Mouse (Mus musculus): ENCODE measurements at regions not wholly inside any gene's neighbourhood (a gene's known extent, or its start where the extent isn't known, plus 50 kb on each side); places are given as distances from the start of the nearest gene placed in this dataset.

DNA sequence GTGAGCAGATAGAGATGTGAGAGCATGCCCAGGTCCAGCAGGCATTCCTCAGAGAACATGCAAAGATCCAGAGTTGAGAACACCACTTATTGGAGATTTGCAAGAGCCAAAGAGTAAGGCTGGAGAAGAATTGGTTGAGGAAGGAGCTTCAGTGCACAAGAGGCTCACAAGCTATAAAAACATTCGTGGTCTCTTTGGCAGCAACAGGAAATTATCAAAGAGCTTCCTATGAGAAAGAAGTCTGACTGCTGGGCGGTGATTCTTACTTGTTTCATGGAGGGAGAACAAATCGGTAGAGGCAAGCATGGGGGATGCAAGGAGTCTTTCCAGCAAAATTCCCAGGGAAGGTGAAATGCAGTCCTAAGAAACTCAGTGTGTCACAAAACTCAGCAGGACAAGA lies 83.0 kb upstream of the Dph5 start:
- no peak for ATAC-seq (replicated peaks in 1 of 2; ENCODE audit: insufficient read depth in 1 of 2, low FRiP score in 2 of 2, low TSS enrichment in 1 of 2, low read depth in 1 of 2, poor library complexity in 2 of 2, severe bottlenecking in 2 of 2)

DNA sequence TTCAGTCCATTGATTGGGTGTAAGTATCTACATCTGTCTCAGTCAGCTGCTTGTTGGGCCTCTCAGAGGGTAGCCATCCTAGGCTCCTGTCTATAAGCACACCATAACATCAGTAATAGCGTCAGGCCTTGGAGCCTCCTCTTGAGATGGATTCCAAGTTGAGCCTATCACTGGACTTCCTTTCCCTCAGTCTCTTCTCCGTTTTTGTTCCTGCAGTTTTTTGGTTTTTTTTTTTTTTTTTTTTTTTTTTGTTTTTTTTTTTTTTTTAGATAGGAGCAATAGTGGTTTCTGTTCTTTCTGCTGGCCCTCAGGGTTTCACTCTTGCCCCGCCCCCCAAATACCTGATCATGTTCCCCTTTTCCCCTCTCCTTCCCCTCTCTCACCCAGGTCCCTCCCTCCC lies 80.6 kb upstream of the Dph5 start:
- ATAC-seq (replicated peaks in 1 of 2; ENCODE audit: insufficient read depth in 1 of 2, low FRiP score in 2 of 2, low TSS enrichment in 1 of 2, low read depth in 1 of 2, poor library complexity in 2 of 2, severe bottlenecking in 2 of 2), result no peak

DNA sequence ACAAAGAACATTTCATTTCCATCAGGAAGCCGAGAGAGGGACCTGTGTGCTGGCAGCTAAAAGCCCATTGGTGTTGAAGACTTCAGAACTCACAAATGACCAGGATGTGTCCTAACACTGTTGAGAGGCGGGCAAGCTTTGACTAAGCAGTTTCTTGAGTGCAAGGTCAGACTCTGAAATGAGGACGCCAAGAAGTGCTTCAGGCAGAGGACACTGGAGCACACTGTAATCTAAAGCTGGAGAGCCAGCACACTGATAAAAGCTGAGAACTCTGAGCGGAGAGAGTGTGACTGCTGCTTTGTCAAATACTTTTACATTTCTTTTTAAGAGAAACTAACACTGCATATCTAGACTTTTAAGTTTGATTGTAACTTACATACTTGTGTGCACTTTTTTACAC lies 72.5 kb upstream of the Dph5 start:
- ATAC-seq (replicated peaks in 1 of 2; ENCODE audit: insufficient read depth in 1 of 2, low FRiP score in 2 of 2, low TSS enrichment in 1 of 2, low read depth in 1 of 2, poor library complexity in 2 of 2, severe bottlenecking in 2 of 2), result peak; percentile 1 to 8; a peak in 1 of 4 replicates

DNA sequence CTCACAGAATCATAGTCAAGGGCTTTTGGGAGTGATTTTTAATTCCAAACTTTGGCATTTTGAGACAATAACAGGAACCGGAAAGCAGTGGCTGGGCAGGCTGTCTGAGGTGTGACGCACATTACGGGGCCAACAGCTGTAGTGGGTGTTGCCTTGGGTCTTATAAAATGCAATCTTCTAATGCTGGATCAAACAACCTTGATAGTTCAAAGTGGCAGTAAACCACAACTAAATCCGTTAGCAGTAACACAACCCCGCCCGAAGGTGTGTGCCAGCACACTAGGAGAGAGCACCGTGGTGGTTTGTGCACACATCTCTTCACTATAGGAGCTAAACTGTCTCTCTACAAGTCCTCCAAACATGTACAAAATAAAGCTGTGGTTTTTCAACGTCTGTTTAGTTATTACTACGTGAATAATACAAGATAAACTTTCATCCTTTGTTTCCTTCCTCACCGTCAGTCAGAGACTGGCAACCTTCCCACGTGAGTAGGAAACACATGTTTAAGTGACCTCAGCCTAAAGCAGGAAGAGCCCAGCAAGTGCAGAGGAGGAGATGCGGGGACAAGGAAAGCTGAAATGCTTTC lies 72.0 kb upstream of the Dph5 start:
- peak; percentile 66 to 78 for ATAC-seq (replicated peaks in 1 of 2; ENCODE audit: insufficient read depth in 1 of 2, low FRiP score in 2 of 2, low TSS enrichment in 1 of 2, low read depth in 1 of 2, poor library complexity in 2 of 2, severe bottlenecking in 2 of 2)

DNA sequence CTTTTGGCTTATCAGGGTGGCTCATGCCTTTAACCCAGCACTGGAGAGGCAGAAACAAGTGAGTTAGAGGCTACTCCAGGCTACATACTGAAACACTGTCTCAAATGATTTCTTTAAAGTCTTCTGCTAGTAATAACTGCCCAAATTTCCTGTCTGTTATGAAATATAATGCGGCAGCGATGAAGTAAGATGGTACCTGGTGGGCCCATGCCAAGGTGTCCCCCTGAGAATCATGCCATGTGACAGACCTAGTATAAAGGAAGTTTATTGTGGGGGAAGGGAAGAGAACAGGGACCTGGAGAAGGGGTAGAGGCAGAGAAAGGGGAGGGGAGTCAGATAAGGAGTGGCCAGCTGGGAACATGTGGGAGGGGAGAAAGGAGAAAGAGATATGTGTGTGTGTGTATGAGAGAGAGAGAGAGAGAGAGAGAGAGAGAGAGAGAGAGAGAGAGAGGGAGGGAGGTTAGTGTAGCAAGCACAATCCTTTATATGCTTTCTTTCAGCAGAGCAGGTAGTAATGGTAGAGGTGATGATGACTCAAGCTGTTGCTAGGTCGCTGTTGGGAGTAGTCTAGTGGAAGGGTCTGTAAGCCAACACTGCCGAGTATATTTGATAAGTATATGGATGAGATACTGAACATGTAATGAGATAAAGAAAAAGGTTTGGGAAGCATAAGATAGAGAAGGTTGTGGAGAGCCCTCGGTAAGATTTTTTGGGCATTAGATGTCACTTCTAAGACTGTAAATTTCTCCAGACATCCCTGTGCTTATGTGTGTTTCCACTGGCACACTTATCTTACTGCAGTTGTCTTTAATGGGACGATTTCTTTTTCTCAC lies 71.1 kb upstream of the Dph5 start:
- ATAC-seq (replicated peaks in 1 of 2; ENCODE audit: insufficient read depth in 1 of 2, low FRiP score in 2 of 2, low TSS enrichment in 1 of 2, low read depth in 1 of 2, poor library complexity in 2 of 2, severe bottlenecking in 2 of 2), result no peak

DNA sequence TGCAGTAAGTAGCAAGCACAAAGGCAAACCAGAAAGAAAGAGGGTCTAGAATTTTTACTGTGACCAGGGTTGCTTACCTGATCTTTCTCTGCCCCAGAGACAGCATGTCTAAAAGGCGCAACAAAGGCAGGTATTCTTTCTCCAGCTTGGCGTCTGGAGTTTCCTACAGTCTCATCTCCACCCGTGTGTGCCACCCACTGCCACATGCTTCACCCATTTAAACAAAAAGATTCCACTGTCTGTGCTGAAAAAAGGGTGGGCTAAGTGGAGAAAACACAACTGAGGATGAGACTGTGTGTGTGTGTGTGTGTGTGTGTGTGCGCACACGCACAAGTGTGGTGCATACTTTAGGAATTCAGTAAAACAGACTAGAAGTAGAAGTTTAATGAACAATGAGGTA lies 69.9 kb upstream of the Dph5 start:
- ATAC-seq (replicated peaks in 1 of 2; ENCODE audit: insufficient read depth in 1 of 2, low FRiP score in 2 of 2, low TSS enrichment in 1 of 2, low read depth in 1 of 2, poor library complexity in 2 of 2, severe bottlenecking in 2 of 2), result no peak

DNA sequence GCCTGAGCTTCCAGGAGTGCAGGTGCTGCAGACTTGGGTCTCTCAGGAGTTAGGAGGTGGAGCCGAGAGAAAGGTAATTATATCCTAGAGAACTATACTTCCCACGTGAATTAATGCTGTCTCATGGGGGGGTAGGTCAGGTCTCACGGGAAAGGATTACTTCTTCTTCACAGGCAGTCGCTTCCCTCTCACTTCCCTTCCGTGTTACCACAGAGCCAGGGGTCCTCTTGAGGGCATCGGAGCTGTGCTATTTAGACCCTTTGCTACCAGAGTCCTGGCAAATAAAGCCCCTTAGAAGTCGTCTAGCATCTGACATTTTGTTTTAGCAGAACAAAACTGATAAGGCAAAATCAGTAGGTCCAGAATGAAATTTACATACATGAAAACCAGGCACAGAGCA lies 68.9 kb upstream of the Dph5 start:
- ATAC-seq (replicated peaks in 1 of 2; ENCODE audit: insufficient read depth in 1 of 2, low FRiP score in 2 of 2, low TSS enrichment in 1 of 2, low read depth in 1 of 2, poor library complexity in 2 of 2, severe bottlenecking in 2 of 2), result no peak

DNA sequence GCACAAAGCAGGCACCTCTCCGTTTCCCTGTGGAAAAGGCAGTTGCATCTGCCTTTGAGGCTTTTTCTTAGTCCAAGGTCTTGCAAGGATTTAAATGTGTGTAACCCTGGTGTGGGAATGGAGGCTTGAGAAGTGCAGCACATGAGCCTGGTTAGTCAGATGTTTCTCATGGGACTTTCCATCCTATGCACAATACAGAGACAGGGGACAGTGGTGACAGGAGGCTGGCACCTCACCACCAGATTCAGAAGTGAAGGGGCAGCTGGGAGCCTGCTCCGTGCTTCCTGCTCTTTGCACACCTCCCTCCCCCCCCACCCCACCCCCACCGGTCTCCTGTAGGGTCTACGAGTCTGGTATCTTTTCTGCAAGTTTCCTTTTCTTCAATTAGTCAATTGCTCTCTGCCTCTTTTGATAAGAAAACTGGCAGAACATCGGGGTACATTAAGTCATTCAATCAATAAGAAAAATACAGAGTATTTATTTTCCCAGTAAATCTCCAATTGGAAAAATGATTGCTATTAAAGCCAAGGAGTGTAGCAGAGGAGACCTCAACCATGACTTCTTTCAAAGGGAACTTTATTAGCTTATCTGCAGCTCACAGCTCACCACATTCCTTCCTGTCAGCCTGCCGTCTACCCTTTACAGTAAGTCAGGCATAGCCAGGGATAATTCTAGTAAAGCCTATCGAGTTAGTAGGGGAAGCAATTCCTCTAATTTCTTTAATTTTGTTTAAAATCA lies 68.1 kb upstream of the Dph5 start:
- ATAC-seq (replicated peaks in 1 of 2; ENCODE audit: insufficient read depth in 1 of 2, low FRiP score in 2 of 2, low TSS enrichment in 1 of 2, low read depth in 1 of 2, poor library complexity in 2 of 2, severe bottlenecking in 2 of 2), result peak; percentile 47 to 50

DNA sequence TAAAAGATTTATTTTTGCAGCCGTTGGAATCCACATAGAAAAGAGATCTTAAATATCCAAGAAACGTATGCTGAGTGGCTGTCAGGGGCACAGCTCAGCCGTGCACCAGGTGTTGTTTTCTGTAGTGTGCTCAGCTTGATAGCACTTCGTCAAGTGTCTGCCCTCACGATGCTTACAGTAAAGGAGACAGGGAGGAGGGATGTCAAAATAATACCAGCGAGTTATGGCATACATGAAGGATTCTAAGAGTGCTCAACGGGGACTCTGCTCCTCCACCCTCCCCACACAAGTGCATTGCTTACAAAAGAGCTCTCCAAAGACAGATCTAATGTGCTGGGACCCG lies 67.5 kb upstream of the Dph5 start:
- peak in 1 of 2 experiments; percentile 3; a peak in 1 of 4 replicates for ATAC-seq (replicated peaks in 1 of 2; ENCODE audit: insufficient read depth in 1 of 2, low FRiP score in 2 of 2, low TSS enrichment in 1 of 2, low read depth in 1 of 2, poor library complexity in 2 of 2, severe bottlenecking in 2 of 2)

DNA sequence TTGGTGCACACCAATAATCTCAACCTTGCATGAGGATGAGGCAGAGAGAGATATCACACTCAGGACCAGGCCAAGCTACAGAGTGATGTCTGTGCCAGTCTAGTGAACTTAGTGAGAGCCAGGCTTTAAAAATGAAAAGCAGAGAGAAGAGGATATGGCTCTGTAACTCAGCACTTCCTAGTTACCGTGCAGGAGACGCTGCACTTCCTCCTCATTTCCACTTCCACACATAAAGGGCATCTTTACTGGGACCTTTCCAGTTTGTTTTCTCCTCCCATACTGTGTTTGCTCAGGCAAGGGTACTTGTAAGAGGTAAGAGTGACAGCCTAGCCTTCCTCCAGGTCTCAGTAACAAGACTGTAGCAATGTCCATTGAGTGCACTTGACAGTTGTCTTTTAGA lies 66.0 kb upstream of the Dph5 start:
- no peak for ATAC-seq (replicated peaks in 1 of 2; ENCODE audit: insufficient read depth in 1 of 2, low FRiP score in 2 of 2, low TSS enrichment in 1 of 2, low read depth in 1 of 2, poor library complexity in 2 of 2, severe bottlenecking in 2 of 2)

DNA sequence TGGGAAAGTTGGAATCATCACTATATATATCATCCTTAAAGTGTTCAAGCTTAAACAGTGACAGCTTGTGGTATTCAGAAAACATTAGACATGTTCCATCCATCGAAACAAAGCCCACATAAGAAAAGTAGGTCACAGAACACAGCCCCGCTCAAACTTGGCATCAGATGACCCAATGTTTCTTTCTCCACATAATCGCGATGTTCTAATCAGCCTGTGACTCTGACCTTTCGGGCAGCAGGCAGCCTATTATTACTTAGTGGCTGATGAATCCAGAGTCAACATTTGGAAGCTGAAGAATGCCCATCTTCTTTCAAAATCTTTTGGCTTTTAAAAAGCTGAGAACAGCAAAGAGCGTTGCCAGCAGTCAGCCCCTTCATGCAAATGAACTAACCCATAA lies 65.1 kb upstream of the Dph5 start:
- ATAC-seq (replicated peaks in 1 of 2; ENCODE audit: insufficient read depth in 1 of 2, low FRiP score in 2 of 2, low TSS enrichment in 1 of 2, low read depth in 1 of 2, poor library complexity in 2 of 2, severe bottlenecking in 2 of 2), result no peak

DNA sequence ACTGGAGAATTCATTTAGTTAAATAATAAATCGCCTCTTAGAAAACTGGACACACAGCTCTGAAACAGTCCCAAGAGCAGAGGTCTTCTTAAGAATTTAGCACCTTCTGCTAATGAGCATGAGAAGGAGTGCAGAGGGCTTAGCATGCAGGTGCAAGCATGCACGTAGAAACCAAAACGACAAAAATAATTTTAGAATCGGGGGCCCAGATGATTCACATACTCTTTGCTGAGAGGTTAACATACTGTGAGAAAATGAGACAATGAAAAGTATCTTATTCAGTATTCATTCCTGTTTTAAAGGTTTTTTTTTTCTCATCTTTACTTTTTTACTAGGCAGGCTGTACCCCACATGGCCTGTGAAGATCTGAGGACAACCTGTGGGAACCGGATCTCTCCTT lies 63.9 kb upstream of the Dph5 start:
- ATAC-seq (replicated peaks in 1 of 2; ENCODE audit: insufficient read depth in 1 of 2, low FRiP score in 2 of 2, low TSS enrichment in 1 of 2, low read depth in 1 of 2, poor library complexity in 2 of 2, severe bottlenecking in 2 of 2), result no peak

DNA sequence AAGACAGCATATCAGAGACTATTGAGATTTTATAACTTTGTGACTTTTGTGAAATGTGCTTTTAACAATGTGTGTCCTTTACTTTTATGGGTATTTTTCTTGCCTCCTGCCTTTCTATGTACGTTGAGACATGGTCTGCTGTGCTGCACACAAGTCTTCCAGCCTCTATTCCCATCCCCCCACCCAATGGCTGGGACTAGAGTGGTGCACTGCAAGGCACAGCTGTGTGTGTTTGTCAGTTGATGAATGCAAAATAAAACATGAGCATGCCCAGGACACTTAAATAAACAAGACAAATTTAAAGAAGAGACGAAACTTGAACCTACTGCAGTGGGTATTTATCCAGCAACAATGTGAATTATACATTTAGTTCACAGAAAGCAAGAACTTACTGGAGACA lies 62.8 kb upstream of the Dph5 start:
- no peak for ATAC-seq (replicated peaks in 1 of 2; ENCODE audit: insufficient read depth in 1 of 2, low FRiP score in 2 of 2, low TSS enrichment in 1 of 2, low read depth in 1 of 2, poor library complexity in 2 of 2, severe bottlenecking in 2 of 2)

DNA sequence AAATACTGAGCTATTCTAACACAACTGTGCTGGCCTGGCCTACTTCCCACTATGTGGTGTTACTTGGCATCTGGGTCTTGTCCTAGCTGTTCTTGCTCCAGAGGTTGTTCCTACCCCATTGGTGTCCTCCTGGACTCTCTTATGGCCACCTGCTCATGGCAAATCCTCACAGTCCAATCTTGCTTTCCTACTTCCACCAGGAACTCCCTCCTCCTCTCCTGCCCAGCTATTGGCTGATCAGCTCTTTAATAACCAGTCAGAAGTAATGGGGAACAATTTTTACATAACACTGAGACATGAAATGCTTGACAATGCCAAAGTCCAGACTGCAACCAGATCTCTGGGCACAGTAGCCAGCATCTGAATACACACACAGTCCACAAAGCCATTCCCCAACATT lies 52.3 kb upstream of the Dph5 start:
- no peak for ATAC-seq (replicated peaks in 1 of 2; ENCODE audit: insufficient read depth in 1 of 2, low FRiP score in 2 of 2, low TSS enrichment in 1 of 2, low read depth in 1 of 2, poor library complexity in 2 of 2, severe bottlenecking in 2 of 2)

DNA sequence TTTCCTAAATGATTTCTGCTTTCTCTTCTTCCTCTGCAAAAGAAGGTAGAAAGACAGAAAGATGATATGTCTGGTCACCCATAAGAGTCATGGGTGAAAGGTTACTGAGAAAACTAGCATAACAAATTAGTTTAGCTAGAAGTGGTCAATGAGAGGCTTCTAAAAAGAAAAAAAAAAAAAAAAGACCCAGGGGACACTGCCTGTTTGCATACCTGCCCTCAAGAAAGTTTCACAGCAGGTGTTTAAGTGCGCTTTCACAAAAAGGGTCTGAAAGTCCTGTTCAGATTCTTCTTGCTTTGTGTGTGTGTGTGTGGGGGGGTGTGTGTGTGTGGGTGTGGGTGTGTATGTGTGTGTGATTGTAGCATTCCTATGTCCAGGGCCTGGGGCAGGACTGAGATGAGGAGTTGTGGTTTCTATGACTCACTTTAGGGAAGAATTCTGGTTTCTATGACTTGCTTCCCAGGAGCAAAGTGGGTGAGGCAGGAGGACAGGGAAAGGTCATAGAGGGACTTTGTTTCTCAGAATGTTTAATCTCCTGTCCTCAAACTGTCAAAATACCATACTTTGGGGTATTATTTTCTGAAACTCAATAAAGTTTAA lies 49.9 kb upstream of the Dph5 start:
- no peak for ATAC-seq (replicated peaks in 1 of 2; ENCODE audit: insufficient read depth in 1 of 2, low FRiP score in 2 of 2, low TSS enrichment in 1 of 2, low read depth in 1 of 2, poor library complexity in 2 of 2, severe bottlenecking in 2 of 2)

All from hematopoietic stem cell, adult 5-6 weeks (primary cell).